Mouse (Mus musculus) liver, adult 2 months (tissue): ENCODE results near the gene Actn1. TPM values are rescaled to one million over a fixed set of nuclear protein-coding genes. Genes with fewer than 3 reads are reported as not detected.

Source experiments
- DNase-seq: peaks from one replicate; pipeline ENCODE4 v3.0.0-alpha.2; 2011; ENCODE audit warnings: low read depth, low spot score; ENCODE audit errors: extremely low read depth
- H3K27ac ChIP-seq: fragments of 200-500 bp; replicated peaks from 2 replicates; pipeline ENCODE4 v1.5.1; 2012; ENCODE audit warnings: low read depth, mild to moderate bottlenecking, control low read depth, inconsistent platforms, low read length; ENCODE audit not compliant: insufficient read depth
- H3K27me3 ChIP-seq: fragments of 200-500 bp; 2 replicates; pipeline ENCODE4 v1.6.1; 2012; ENCODE audit warnings: mild to moderate bottlenecking, moderate library complexity, low read length, inconsistent platforms; ENCODE audit not compliant: control insufficient read depth, insufficient read depth
- H3K36me3 ChIP-seq: fragments of 200-500 bp; 2 replicates; pipeline ENCODE4 v1.6.1; 2012; ENCODE audit warnings: low read length, inconsistent platforms; ENCODE audit not compliant: control insufficient read depth, insufficient read depth
- H3K4me1 ChIP-seq: fragments of 200-500 bp; 2 replicates; pipeline ENCODE4 v1.6.1; 2011; ENCODE audit warnings: low read length; ENCODE audit not compliant: control insufficient read depth, insufficient read depth
- H3K4me3 ChIP-seq: fragments of 200-500 bp; 2 replicates; pipeline ENCODE4 v1.5.1; 2011; ENCODE audit warnings: low read depth, mild to moderate bottlenecking, control low read depth, low read length, moderate library complexity; ENCODE audit not compliant: insufficient read depth
- H3K79me2 ChIP-seq: fragments of 200-500 bp; 2 replicates; pipeline ENCODE4 v1.6.1; 2012; ENCODE audit warnings: inconsistent platforms, mild to moderate bottlenecking, low read length, moderate library complexity; ENCODE audit not compliant: control insufficient read depth, insufficient read depth
- H3K9ac ChIP-seq: fragments of 200-500 bp; 2 replicates; pipeline ENCODE4 v1.6.1; 2012; ENCODE audit warnings: low read depth, mild to moderate bottlenecking, control low read depth, inconsistent platforms, low read length
- CTCF ChIP-seq: fragments of 200-500 bp; IDR thresholded peaks from 2 replicates; pipeline ENCODE4 v1.5.1; 2011; ENCODE audit warnings: low read depth, low read length, control low read depth
- POLR2A ChIP-seq: fragments of 200-500 bp; IDR thresholded peaks from 2 replicates; pipeline ENCODE4 v1.6.1; 2011; ENCODE audit warnings: low read length, control low read depth; ENCODE audit not compliant: insufficient read depth; ENCODE audit errors: extremely low read depth
- WGBS: fragments of 180-500 bp; shearing (Covaris S2); methylation state at CpG from one replicate; pipeline ENCODE4 v1.1.7; 2018; 5-methylcytosine and 5-hydroxymethylcytosine counted together
- polyA plus RNA-seq: library from polyadenylated mRNA; depleted of rRNA; stranded (reverse); fragments of >200 nt; gene quantifications from 2 replicates; pipeline ENCODE4 v1.2.3, GENCODE M21; 2012
- total RNA-seq: library from RNA; depleted of rRNA; stranded (reverse); fragments of >200 nt; gene quantifications from 2 replicates; pipeline ENCODE4 v1.2.3, GENCODE M21; 2014

Gene Actn1
- total and polyA plus RNA-seq, 2 experiments, result 15.4 to 17.6 TPM

DNA sequence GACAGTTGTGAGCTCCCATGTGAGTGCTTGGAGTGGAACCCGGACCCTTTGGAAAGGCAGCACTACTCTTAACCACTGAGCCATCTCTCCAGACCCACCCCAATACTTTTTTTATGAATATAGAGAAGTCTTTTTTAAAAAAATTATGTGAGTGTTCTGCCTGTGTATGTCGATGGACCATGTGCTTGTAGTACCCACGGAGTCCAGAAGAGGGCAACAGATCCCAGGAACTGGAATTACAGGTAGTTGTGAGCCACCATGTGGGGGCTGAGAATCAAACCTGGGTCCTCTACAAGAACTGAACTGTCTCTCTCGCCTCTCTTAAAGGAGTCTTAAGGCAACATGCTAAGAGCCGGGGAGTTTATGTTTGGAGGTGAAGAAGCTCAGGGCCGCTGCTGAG, 108.3 kb downstream of the Actn1 start:
- peaks cover 2% of the 10 kb centered on the region for H3K4me1 ChIP-seq
- DNase-seq, result no peak
- no peak for TF ChIP-seq POLR2A
- peak; percentile 21; the same call in 1 of the 2 replicates for TF ChIP-seq CTCF

DNA sequence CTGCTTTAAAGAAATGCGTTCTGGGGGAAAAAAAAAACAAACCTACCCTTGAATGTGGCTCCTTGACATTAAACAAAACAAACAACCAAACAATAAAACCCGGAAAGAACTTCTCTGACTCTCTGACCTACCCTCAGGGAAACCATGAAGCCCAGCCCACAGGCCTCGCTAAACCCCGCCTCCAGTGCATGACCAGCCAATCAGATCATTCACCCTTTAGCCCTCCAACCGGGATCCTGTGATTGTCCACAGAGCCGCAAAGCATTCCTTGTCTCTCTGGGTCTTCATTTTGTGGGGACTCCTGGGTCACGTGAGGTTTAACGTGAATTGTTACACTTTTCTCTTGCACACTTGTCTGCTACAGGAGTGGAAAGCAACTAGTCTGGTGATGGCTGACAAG, 109.5 kb downstream of the Actn1 start:
- no peaks in the 10 kb centered on the region for H3K36me3 ChIP-seq
- H3K9ac ChIP-seq, result no peak overlapping the region; the same call in 1 of the 2 replicates
- TF ChIP-seq POLR2A (no peak), CTCF (no peak)
- no peaks in the 10 kb centered on the region for H3K79me2 ChIP-seq
- peak; percentile 80 for DNase-seq
- no peak overlapping the region; the same call in 1 of the 2 replicates for H3K4me3 ChIP-seq
- H3K4me1 ChIP-seq, result peaks cover 9% of the 10 kb centered on the region
- 34% methylated on average over 8 of the region's 8 CpGs for WGBS
- H3K27me3 ChIP-seq, result no peaks in the 10 kb centered on the region
- H3K27ac ChIP-seq, result no peak overlapping the region; the same call in 1 of the 2 replicates

More for the DNA sequence above, 108.3 kb downstream of the Actn1 start:
- H3K27me3 ChIP-seq, result no peaks in the 10 kb centered on the region
- WGBS, result 93% methylated on average over 6 of the region's 6 CpGs
- no peak overlapping the region for H3K4me3 ChIP-seq
- no peak overlapping the region for H3K27ac ChIP-seq
- H3K9ac ChIP-seq, result no peak overlapping the region
- H3K36me3 ChIP-seq, result no peaks in the 10 kb centered on the region
- no peaks in the 10 kb centered on the region for H3K79me2 ChIP-seq

DNA sequence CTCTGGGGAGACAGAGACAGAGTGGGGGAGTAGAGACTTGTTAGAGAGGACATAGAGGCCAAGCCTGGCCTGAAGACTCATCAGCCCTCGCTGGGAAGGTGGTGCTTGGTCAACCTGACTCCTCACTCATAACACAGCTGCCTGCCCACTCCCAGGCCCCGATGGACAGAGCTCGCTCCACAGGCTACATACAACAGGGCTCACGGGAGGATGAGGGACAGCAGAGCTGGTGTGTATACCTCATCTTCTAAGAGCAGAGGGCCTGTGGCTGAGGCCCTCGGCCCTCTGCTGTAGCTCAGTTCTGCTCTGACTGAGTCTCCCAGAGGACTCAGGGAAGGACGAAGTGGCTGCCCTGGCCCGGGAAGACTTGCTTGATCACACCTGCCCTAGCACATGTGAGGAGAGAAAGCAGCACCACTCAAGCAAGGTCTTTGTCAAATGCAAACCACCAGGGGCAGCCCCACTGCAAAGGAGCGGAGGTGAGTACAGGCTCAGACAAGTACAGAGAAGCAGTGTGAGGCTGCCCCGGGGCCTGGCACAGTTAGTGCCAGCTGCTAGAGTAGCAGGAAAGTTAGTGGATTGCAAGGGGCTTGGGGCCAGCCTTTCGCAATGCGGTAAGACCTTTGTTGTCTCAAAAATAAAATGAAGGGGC, 112.5 kb downstream of the Actn1 start:
- H3K27me3 ChIP-seq, result no peaks in the 10 kb centered on the region
- no peak for DNase-seq
- no peaks in the 10 kb centered on the region for H3K36me3 ChIP-seq
- H3K4me3 ChIP-seq, result no peak overlapping the region
- H3K9ac ChIP-seq, result no peak overlapping the region
- WGBS, result 92% methylated on average over 11 of the region's 11 CpGs
- no peak overlapping the region for H3K27ac ChIP-seq
- TF ChIP-seq POLR2A (no peak), CTCF (no peak)
- peaks cover 17% of the 10 kb centered on the region for H3K4me1 ChIP-seq
- no peaks in the 10 kb centered on the region for H3K79me2 ChIP-seq

DNA sequence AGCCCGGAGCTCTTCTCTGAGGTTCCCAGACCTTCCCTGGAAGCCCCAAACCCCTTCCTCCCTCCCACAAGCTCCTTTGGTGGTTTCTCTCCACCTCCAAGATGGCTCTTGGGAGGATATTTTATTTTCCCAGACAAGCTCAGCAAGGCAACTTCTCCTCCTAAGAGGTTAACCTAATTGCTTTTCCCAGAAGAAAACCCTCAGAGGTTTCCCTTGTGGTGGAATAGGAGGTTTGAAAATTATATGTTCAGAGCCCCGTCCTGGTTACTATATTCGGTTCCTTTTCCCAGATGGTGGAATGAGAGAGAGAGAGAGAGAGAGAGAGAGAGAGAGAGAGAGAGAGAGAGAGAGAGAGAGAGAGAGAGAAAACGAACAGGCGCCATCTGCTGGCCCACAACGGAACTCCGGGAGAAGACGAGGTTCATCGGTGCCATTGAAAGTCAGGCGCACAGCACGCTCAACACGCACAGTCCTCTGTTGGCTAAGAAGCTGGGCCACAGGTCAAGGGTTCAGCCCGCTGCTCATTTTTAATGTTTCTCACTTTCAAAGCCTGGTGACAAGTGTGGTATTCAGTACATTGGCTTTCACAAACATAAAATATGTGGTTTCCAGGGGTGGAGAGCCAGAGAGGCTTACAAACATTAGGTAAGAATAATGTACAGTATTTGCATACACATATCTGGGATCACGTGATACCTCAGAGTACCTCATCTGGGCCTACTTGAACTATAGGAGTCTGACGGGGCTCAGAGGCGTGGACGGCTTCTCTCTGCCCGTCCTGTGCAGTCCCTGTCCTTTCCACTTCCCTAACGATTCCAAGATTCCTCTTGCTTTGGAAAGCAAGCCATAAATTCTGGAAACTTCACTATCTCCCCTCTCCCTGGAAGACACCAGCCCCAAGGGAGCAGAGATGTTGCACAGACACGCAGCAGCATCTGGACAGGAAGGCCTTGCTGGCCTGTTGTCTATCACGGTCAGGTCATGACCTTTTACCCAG, 113.6 kb downstream of the Actn1 start:
- WGBS, result 29% methylated on average over 21 of the region's 21 CpGs
- H3K9ac ChIP-seq, result no peak overlapping the region; the same call in 1 of the 2 replicates
- no peaks in the 10 kb centered on the region for H3K36me3 ChIP-seq
- H3K4me1 ChIP-seq, result peaks cover 17% of the 10 kb centered on the region
- peak; percentile 85 for TF ChIP-seq CTCF
- no peak for TF ChIP-seq POLR2A
- H3K27ac ChIP-seq, result peak overlapping the region; percentile 99
- DNase-seq, result peak; percentile 90
- H3K4me3 ChIP-seq, result no peak overlapping the region
- no peaks in the 10 kb centered on the region for H3K79me2 ChIP-seq
- no peaks in the 10 kb centered on the region for H3K27me3 ChIP-seq

DNA sequence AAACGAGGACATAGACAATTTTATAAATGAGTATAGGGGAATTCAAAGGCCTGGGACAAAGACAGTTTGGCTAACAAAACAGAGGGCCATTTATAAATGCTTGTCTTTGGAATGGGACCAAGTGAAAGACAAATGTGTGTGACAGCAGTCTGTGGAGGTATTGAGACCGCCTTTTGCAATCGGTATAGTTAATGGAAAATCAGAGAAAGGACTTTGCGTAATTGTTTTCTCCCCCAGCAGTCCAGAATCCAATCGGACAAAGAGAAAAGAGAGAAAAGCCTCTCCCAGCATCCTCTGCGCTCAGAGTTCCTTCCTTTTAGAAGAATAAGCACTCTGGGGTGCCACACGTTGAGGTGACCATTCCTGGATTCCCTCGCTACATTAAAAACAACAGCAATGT, 114.8 kb downstream of the Actn1 start:
- Histone ChIP-seq H3K9ac (no peak overlapping the region), H3K36me3 (no peaks in the 10 kb centered on the region), H3K4me1 (peaks cover 19% of the 10 kb centered on the region), H3K4me3 (no peak overlapping the region), H3K79me2 (no peaks in the 10 kb centered on the region), H3K27ac (peak overlapping the region; percentile 99), H3K27me3 (no peaks in the 10 kb centered on the region)
- WGBS, result 27% methylated on average over 8 of the region's 8 CpGs
- no peak for TF ChIP-seq POLR2A
- TF ChIP-seq CTCF, result no peak
- DNase-seq, result peak; percentile 98
